Mouse (Mus musculus) frontal cortex, adult 2 months (tissue): ENCODE measurements around the gene Bcl9. TPM values are rescaled to one million over a fixed set of nuclear protein-coding genes. Genes with fewer than 3 reads are reported as not detected.

ENCODE experiments used
- DNase-seq, 2 experiments: peaks; one replicate each; pipeline ENCODE4 v3.0.0; 2022; ENCODE audit warnings: low spot score in 1 of 2; ENCODE audit errors: extremely low spot score in 1 of 2
- polyA plus RNA-seq: library from polyadenylated mRNA; depleted of rRNA; stranded (reverse); fragments of >200 nt; gene quantifications from 2 replicates; pipeline ENCODE4 v1.2.3, GENCODE M21; 2012; rRNA removed

Bcl9 gene
- polyA plus RNA-seq: 19.3 and 20.7 TPM in 2 replicates

- DNase-seq: peak; percentile 82 to 92
These were observed at the start of gene Bcl9 for GRCm38 (mm10) chr3:97297553-97298432. Gene Bcl9 (minus strand): TSS chr3:97297917.

- no peak for DNase-seq
These were observed 41.5 kb upstream of the Bcl9 start for GRCm38 (mm10) chr3:97339193-97339576.

GRCm38 (mm10) chr3:97338522-97339192 lies 40.9 kb upstream of the Bcl9 start:
- peak; percentile 74 to 98 for DNase-seq

- DNase-seq: peak in 1 of 2 experiments; percentile 78
These were observed 39.6 kb upstream of the Bcl9 start for GRCm38 (mm10) chr3:97337306-97337705.

GRCm38 (mm10) chr3:97336331-97336730 lies 38.6 kb upstream of the Bcl9 start:
- DNase-seq: no peak

- DNase-seq: no peak
These were observed 36.9 kb upstream of the Bcl9 start for GRCm38 (mm10) chr3:97334618-97335017.

GRCm38 (mm10) chr3:97332172-97332571 lies 34.5 kb upstream of the Bcl9 start:
- DNase-seq: peak in 1 of 2 experiments; percentile 38

GRCm38 (mm10) chr3:97327809-97328208 lies 30.1 kb upstream of the Bcl9 start:
- no peak for DNase-seq

- DNase-seq: peak in 1 of 2 experiments; percentile 55
These were observed 29.6 kb upstream of the Bcl9 start for GRCm38 (mm10) chr3:97327356-97327755.

GRCm38 (mm10) chr3:97325621-97326345 lies 28.1 kb upstream of the Bcl9 start:
- DNase-seq: no peak

GRCm38 (mm10) chr3:97324046-97324445 lies 26.3 kb upstream of the Bcl9 start:
- DNase-seq: no peak

GRCm38 (mm10) chr3:97317302-97317701 lies 19.6 kb upstream of the Bcl9 start:
- no peak for DNase-seq

GRCm38 (mm10) chr3:97313431-97313830 lies 15.7 kb upstream of the Bcl9 start:
- no peak for DNase-seq

- peak; percentile 60 to 90 for DNase-seq
These were observed 14.3 kb upstream of the Bcl9 start for GRCm38 (mm10) chr3:97311998-97312397.

GRCm38 (mm10) chr3:97309748-97310536 lies 12.2 kb upstream of the Bcl9 start:
- DNase-seq: no peak

- DNase-seq: no peak
These were observed 10.7 kb upstream of the Bcl9 start for GRCm38 (mm10) chr3:97308440-97308839.

GRCm38 (mm10) chr3:97305907-97306306 lies 8.2 kb upstream of the Bcl9 start:
- no peak for DNase-seq

GRCm38 (mm10) chr3:97301586-97301985 lies 3.9 kb upstream of the Bcl9 start:
- DNase-seq: no peak

GRCm38 (mm10) chr3:97300370-97300769 lies 2.7 kb upstream of the Bcl9 start:
- DNase-seq: no peak

- no peak for DNase-seq
These were observed 2.2 kb upstream of the Bcl9 start for GRCm38 (mm10) chr3:97299885-97300284.
